Mouse (Mus musculus) neural tube, embryonic 11.5 days (tissue): ENCODE data around the gene Ammecr1. TPM values are rescaled to one million over a fixed set of nuclear protein-coding genes. Genes with fewer than 3 reads are reported as not detected.

Source experiments
- ATAC-seq: fragments of 200-750 bp; cut with Nextera tagmentation; 2 replicates; pipeline ENCODE4 v1.8.0; 2017; ENCODE audit warnings: moderate number of reproducible peaks, mild to moderate bottlenecking, moderate TSS enrichment, moderate library complexity; ENCODE audit not compliant: insufficient read depth, low FRiP score, low TSS enrichment
- DNase-seq: peaks from one replicate; pipeline ENCODE4 v3.0.0-alpha.2; 2015; ENCODE audit warnings: low spot score
- H3K27ac ChIP-seq: fragments of 300-500 bp; sonication (generic); 2 replicates; pipeline ENCODE4 v1.5.1; 2014; ENCODE audit warnings: low read depth, mild to moderate bottlenecking, low read length
- H3K27me3 ChIP-seq: fragments of 300-500 bp; sonication (generic); 2 replicates; pipeline ENCODE4 v1.6.1; 2014; ENCODE audit warnings: mild to moderate bottlenecking, low read length, mixed read lengths; ENCODE audit not compliant: control insufficient read depth, insufficient read depth
- H3K36me3 ChIP-seq: fragments of 300-500 bp; sonication (generic); 2 replicates; pipeline ENCODE4 v1.6.1; 2014; ENCODE audit warnings: mild to moderate bottlenecking, low read length, moderate library complexity, mixed read lengths; ENCODE audit not compliant: control insufficient read depth, insufficient read depth
- H3K4me1 ChIP-seq: fragments of 300-500 bp; sonication (generic); 2 replicates; pipeline ENCODE4 v1.6.1; 2014; ENCODE audit warnings: low read length, mixed read lengths; ENCODE audit not compliant: control insufficient read depth, insufficient read depth
- H3K4me2 ChIP-seq: fragments of 300-500 bp; sonication (generic); 2 replicates; pipeline ENCODE4 v1.6.1; 2014; ENCODE audit warnings: low read depth, mild to moderate bottlenecking, moderate library complexity
- H3K4me3 ChIP-seq: fragments of 300-500 bp; sonication (generic); 2 replicates; pipeline ENCODE4 v1.5.1; 2014; ENCODE audit warnings: low read depth, low read length
- H3K9ac ChIP-seq: fragments of 300-500 bp; sonication (generic); 2 replicates; pipeline ENCODE4 v1.6.1; 2014; ENCODE audit warnings: mild to moderate bottlenecking, low read length
- H3K9me3 ChIP-seq: fragments of 300-500 bp; sonication (generic); 2 replicates; pipeline ENCODE4 v1.6.1; 2016; ENCODE audit warnings: low read length; ENCODE audit not compliant: control insufficient read depth
- WGBS: fragments of 180-500 bp; shearing (Covaris S2); extraction: QIAGEN DNeasy Blood & Tissue Kit; methylation state at CpG from one replicate; pipeline ENCODE4 v1.1.7; 2014; 5-methylcytosine and 5-hydroxymethylcytosine counted together
- polyA plus RNA-seq: library from polyadenylated mRNA; unstranded; fragments of >200 nt; fragmentation: Nextera tagmentation; extraction: Ambion mirVana; gene quantifications from 2 replicates; pipeline ENCODE4 v1.2.1, GENCODE M21; 2014

The Ammecr1 gene
- polyA plus RNA-seq, 1 experiment from 2014 or later = 12.0 TPM

DNA sequence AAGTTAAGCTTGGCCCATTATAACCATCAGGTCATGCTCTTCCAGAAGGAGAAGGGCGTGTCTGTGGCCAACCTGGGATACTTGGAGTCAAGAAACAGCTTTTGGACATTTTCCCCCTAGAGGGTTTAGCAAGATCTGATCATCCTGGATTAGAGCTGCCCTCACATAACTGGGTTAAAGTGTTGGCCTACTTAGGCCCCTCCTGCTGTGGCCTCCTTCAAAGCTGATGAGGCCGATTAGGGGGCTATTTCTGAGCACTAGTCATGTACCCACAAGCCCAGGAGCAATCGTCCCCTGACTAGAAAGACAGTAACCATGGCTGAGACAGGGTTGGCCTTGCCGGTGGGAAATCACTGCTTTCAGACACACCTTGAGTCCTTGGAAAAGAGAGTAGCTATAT, 124.6 kb downstream of the Ammecr1 start:
- no peak overlapping the region for H3K4me2 ChIP-seq
- WGBS = 87% methylated on average over 4 of the region's 4 CpGs
- no peak for ATAC-seq
- no peak for DNase-seq
- no peak overlapping the region for H3K4me3 ChIP-seq
- no peaks in the 10 kb centered on the region for H3K27me3 ChIP-seq
- no peak overlapping the region for H3K9ac ChIP-seq
- no peak overlapping the region for H3K27ac ChIP-seq
- H3K36me3 ChIP-seq = no peaks in the 10 kb centered on the region
- no peaks in the 10 kb centered on the region for H3K9me3 ChIP-seq
- H3K4me1 ChIP-seq = no peaks in the 10 kb centered on the region

DNA sequence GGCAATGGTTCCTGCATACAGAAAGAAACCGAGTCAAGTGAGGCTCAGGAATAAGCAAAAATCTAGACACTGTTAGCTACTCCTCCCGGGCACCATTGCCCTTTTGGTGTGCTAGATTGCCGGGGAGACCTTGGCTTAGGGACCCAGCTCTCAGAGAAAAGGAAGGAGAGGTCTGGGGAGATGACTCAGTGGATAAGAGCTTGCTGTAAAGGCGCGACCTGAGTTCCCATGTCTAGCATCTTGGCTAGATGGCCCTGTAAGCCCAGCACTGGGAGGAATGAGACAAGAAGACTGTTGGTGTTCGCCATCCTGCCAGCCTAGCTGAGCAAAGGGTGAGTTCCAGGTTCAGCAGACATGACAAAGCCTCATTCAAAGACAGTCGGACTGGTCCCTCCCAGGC, 127.1 kb downstream of the Ammecr1 start:
- H3K4me2 ChIP-seq = no peak overlapping the region
- H3K27me3 ChIP-seq = no peaks in the 10 kb centered on the region
- WGBS = 92% methylated on average over 7 of the region's 7 CpGs
- ATAC-seq = no peak
- DNase-seq = no peak
- H3K4me3 ChIP-seq = no peak overlapping the region
- no peaks in the 10 kb centered on the region for H3K4me1 ChIP-seq
- no peak overlapping the region for H3K27ac ChIP-seq
- H3K9me3 ChIP-seq = no peaks in the 10 kb centered on the region
- no peak overlapping the region for H3K9ac ChIP-seq
- no peaks in the 10 kb centered on the region for H3K36me3 ChIP-seq

DNA sequence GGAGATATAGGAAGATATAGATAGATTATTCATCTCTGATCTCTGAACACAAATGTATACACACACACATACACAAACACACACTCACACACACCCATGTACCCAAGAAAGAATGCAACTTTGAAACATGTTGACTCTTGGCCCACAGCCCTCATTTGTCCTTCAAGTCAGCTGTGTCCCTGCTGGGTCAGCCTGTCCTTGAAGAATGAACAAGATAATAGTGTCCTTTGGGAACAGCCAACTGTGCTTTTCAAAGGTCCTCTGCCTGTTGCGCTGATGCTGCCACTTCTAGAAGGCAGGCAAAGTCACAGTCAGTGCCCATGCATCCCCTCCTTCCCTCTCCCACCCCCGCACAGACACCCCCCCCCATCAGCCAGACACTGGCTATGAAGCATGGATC, 127.7 kb downstream of the Ammecr1 start:
- 81% methylated on average over 2 of the region's 2 CpGs for WGBS
- no peak overlapping the region for H3K4me2 ChIP-seq
- no peak for DNase-seq
- no peaks in the 10 kb centered on the region for H3K9me3 ChIP-seq
- H3K9ac ChIP-seq = no peak overlapping the region
- H3K27me3 ChIP-seq = no peaks in the 10 kb centered on the region
- no peak for ATAC-seq
- H3K36me3 ChIP-seq = no peaks in the 10 kb centered on the region
- no peak overlapping the region for H3K27ac ChIP-seq
- no peaks in the 10 kb centered on the region for H3K4me1 ChIP-seq
- H3K4me3 ChIP-seq = no peak overlapping the region

DNA sequence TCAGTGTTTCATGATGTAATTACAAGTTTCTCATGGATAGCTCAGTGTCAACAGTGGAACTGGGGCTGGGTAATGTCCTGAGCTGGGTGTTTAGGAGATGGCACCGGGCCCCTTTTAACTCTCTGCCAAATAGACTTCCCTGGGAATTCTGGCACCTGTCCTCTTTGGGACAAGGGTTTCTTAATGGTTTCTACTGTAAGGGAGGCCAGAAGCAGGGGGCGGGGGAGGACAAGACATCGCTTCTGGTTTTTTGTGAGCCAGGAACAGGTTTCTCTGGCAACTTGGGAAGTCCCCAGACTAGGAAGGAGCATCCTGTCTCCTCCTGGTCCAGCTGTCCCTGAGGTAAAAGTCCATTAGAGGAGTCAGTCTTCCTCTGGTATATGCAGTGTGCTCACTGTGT, 129.2 kb downstream of the Ammecr1 start:
- Histone ChIP-seq H3K9me3 (no peaks in the 10 kb centered on the region), H3K27ac (no peak overlapping the region), H3K4me3 (no peak overlapping the region), H3K27me3 (no peaks in the 10 kb centered on the region), H3K9ac (no peak overlapping the region), H3K4me1 (no peaks in the 10 kb centered on the region), H3K36me3 (no peaks in the 10 kb centered on the region), H3K4me2 (no peak overlapping the region)
- no peak for ATAC-seq
- WGBS = 93% methylated on average over 3 of the region's 3 CpGs
- no peak for DNase-seq

DNA sequence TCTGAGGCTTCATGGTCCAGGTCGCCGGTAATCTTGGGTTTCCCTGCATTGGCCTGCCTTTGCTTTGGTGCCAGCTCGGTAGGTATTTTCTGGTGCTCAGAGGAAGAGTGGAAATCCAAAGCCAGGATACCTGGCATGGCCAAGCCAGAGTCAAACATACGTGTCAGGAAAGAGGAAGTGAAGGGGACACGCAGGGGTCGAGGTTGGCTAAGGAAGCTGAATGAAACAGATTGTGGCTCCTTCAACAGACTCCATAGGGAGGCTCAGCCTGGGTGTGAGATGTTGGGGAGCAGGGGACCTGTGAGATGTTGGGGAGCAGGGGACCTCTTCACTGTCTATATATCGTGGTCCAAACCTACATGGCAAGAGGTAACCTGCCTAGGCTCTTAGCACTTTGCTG, 130.1 kb downstream of the Ammecr1 start:
- H3K9ac ChIP-seq = no peak overlapping the region
- H3K27me3 ChIP-seq = no peaks in the 10 kb centered on the region
- DNase-seq = no peak
- no peak overlapping the region for H3K4me2 ChIP-seq
- no peak overlapping the region for H3K27ac ChIP-seq
- H3K4me3 ChIP-seq = no peak overlapping the region
- no peaks in the 10 kb centered on the region for H3K9me3 ChIP-seq
- WGBS = 92% methylated on average over 7 of the region's 7 CpGs
- ATAC-seq = no peak
- H3K4me1 ChIP-seq = no peaks in the 10 kb centered on the region
- H3K36me3 ChIP-seq = no peaks in the 10 kb centered on the region

DNA sequence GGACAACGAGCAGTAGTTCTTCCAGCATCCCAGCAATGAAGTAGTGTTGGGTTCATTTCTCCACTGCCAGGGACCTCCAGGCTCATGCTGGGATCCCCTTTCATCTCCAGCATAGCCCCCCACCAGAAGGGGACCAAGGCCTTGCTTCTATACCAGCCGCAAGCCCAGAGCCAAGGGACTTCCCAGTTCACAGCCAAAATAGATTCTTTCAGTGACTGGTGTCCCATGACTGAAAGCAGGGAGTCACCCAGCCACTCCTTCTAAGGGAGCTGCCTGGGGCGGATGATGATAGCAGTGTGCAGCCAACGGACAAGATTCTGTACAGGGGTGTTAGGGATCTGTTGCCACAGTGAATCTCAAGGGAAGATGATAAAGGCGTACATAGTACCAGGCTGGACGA, 131.7 kb downstream of the Ammecr1 start:
- no peaks in the 10 kb centered on the region for H3K36me3 ChIP-seq
- H3K4me2 ChIP-seq = no peak overlapping the region
- ATAC-seq = no peak
- H3K27me3 ChIP-seq = no peaks in the 10 kb centered on the region
- H3K4me3 ChIP-seq = no peak overlapping the region
- H3K9me3 ChIP-seq = no peaks in the 10 kb centered on the region
- DNase-seq = no peak
- no peaks in the 10 kb centered on the region for H3K4me1 ChIP-seq
- H3K9ac ChIP-seq = no peak overlapping the region
- WGBS = 96% methylated on average over 6 of the region's 6 CpGs
- no peak overlapping the region for H3K27ac ChIP-seq

DNA sequence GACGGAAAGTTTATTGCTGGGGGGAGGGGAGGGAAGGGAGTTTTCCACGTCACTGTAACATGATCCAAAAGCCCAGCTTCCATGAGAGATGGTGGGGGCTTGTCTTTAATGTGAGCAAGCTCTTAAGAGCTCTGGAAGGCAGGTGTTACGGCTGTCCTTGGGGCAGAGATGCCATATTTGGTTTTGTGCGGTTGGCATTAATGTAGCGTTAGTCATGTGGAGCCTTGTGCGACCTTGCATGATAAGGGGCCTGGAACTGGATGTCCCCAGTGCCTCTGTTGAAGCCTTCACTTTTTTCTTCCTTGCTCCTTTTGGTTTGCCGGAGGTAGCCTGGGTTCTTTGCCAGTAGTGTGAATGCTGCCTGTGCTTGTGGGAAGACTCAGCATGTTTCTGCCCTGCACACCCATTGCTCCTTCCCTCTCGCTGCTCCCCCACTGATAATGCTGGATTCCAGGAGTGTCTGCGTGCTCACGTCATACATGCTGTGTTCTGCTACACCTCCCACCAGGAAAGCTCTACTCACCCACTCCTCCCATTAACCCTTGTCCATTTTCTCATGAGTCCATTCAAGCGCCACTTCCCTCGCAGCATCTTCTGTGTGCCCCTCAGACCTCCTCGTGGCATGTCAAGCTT, 133.2 kb downstream of the Ammecr1 start:
- H3K4me3 ChIP-seq = no peak overlapping the region
- no peak for DNase-seq
- no peaks in the 10 kb centered on the region for H3K9me3 ChIP-seq
- no peak overlapping the region for H3K4me2 ChIP-seq
- no peak overlapping the region for H3K9ac ChIP-seq
- H3K27me3 ChIP-seq = no peaks in the 10 kb centered on the region
- no peak for ATAC-seq
- WGBS = 79% methylated on average over 13 of the region's 13 CpGs
- no peaks in the 10 kb centered on the region for H3K4me1 ChIP-seq
- no peak overlapping the region for H3K27ac ChIP-seq
- H3K36me3 ChIP-seq = no peaks in the 10 kb centered on the region

DNA sequence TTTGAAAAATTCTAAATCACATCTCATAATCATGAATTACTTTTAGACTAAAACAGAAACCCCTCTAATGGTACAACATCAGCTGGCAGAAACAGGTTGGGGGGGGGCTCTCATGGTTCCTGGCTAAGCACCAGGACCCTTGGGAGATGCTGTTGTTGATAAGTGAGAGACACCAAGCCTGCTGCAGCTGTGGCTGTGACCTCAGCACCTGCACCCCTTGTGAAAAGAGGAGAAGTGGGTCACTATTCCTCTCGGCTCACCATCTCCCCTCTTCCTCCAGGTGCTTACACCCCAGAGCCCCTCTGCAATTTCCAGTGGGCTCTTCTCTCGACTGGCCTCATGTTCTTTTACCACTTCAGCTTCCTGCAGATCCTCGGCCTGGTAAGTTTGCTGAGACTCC, 134.3 kb downstream of the Ammecr1 start:
- H3K27me3 ChIP-seq = no peaks in the 10 kb centered on the region
- ATAC-seq = no peak
- WGBS = 85% methylated on average over 3 of the region's 3 CpGs

DNA sequence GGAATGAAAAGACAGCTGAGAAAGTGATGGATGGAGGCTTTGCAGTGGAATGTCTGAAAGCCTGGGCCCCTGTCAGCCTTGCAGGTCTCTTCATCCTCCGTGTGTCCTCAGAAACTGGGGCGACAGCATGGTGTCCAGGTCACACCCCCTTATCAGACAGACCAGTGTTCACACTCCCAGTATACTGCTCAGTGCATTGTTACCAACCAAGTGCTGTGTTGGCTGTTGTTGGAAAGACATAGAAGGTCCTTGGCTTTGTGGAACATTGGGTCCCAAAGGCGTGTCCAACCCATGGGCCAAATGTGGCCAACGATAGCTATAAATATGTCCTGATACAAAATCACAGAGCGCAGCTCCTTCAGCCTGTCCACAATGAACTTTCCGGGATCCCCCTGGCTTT, 136.0 kb downstream of the Ammecr1 start:
- no peak for DNase-seq
- ATAC-seq = no peak
- H3K4me3 ChIP-seq = no peak overlapping the region
- H3K4me1 ChIP-seq = no peaks in the 10 kb centered on the region
- H3K36me3 ChIP-seq = no peaks in the 10 kb centered on the region
- no peak overlapping the region for H3K4me2 ChIP-seq
- H3K9ac ChIP-seq = no peak overlapping the region
- WGBS = 95% methylated on average over 6 of the region's 6 CpGs
- H3K9me3 ChIP-seq = no peaks in the 10 kb centered on the region
- no peaks in the 10 kb centered on the region for H3K27me3 ChIP-seq
- H3K27ac ChIP-seq = no peak overlapping the region

More for the DNA sequence above, 134.3 kb downstream of the Ammecr1 start:
- no peak overlapping the region for H3K9ac ChIP-seq
- no peak overlapping the region for H3K4me2 ChIP-seq
- no peaks in the 10 kb centered on the region for H3K36me3 ChIP-seq
- no peak overlapping the region for H3K4me3 ChIP-seq
- no peaks in the 10 kb centered on the region for H3K9me3 ChIP-seq
- no peak overlapping the region for H3K27ac ChIP-seq
- H3K4me1 ChIP-seq = no peaks in the 10 kb centered on the region
- DNase-seq = no peak
